Mouse (Mus musculus): ENCODE measurements around the gene Dgkh.
A peak's percentile ranks its signal among the peaks of the same experiment; 100 is the strongest.
"Not testable (repeated sequence)": the region's sequence is repeated elsewhere in the genome, so short reads cannot be mapped to it uniquely, and the experiment has no call there.

Dgkh gene

DNA sequence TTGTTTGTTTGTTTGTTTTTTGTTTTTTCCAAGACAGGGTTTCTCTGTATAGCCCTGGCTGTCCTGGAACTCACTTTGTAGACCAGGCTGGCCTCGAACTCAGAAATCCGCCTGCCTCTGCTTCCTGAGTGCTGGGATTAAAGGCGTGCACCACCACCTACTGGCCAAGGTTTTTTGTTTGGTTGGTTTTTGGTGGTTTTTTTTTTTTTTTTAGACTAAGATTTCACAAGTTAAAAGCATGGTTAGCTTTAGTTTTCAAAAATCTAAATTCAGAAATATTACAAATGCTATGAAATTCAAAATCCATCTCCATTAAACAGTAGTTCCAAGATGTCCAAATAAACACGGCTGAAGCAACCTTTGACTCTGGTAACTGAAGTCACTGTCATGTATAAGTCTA, 8.9 kb downstream of the Dgkh start:
- not testable (repeated sequence) for DNase-seq (ENCODE audit: low read depth, low spot score)

DNA sequence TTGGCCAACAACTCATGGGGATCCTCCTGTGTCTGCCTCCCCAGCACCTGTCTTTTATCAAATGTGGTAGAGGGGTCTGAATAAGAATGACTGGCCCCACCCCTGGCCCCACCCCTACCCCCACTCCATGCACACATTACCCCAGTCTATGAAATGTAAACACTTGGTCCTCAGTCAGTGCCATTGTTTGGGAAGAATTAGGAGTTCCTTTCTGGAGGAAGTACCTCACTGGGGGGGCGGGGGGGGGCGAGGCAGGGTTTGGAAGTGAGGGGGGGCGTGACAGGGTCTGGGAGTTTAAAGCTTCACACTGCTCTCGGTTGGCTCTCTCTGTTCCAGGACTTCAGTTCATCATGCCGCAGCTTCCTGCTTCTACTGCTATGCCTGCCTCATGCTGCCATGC, 10.5 kb downstream of the Dgkh start:
- peak; percentile 46 for DNase-seq (ENCODE audit: low read depth, low spot score)

DNA sequence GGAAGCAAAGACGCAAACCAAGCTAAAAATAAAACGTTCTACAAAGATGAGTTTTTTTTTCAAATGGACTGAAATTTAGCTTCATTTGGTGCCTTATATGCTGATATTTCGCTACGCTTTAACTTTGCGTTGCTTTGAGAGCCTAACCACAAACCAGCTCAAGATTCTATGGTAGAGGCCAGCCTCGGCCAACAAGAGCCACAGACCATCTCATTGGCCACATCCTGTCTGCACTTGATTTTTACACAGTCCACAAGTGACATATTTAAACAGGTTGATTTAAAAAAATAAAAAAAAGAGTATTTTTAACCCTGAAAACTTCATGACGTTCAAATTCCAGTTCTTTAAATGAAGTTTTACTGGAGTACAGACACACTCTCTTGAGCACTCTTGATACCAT, 16.5 kb downstream of the Dgkh start:
- no peak for DNase-seq (ENCODE audit: low read depth, low spot score)

DNA sequence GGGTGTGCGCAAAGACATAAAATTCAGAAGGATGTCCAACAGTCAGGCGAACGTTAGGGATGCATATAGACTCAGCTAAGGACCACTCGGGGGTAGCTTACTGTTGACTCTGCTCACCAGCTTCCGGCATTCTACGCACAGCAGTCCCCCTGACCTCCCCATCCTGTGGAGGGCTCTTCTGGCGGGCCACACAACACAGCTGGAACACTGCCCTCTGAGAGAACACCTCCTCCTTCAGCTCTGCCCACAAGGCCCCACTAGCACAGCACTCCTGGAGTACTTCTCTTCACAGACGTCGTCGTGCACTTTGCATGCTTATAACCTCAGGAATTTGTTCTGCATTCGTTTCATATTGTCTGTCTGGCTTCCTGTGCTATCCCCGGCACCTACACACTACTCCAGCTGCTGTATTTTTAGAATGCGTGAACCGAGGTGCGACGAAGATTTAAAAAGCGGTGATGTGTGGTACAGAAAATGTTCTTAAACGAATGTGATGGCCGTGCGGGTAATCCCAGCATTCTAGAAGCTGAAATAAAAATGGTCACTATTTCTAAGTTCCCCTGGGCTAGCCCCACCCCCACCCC, 19.9 kb downstream of the Dgkh start:
- DNase-seq (ENCODE audit: low read depth, low spot score) = no peak

DNA sequence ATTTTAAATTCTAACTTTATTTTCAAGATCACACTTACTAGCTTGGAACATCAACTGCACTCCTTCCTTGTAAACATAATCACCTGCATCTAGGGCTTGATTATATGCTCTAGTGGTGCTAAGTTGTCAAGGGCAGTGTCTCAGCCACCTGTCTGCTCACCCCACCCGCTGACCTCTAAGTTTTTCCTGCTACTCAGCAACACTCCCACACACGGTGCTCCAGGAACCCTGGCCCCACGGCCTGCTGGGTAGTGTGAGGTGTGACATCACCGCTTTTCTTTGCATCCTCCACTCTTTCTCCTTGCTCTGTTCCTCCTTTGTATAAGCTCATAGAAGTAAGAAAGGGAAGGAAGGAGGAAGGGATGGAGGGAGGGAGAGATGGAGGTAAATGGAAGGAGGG, 21.9 kb downstream of the Dgkh start:
- no peak for DNase-seq (ENCODE audit: low read depth, low spot score)

DNA sequence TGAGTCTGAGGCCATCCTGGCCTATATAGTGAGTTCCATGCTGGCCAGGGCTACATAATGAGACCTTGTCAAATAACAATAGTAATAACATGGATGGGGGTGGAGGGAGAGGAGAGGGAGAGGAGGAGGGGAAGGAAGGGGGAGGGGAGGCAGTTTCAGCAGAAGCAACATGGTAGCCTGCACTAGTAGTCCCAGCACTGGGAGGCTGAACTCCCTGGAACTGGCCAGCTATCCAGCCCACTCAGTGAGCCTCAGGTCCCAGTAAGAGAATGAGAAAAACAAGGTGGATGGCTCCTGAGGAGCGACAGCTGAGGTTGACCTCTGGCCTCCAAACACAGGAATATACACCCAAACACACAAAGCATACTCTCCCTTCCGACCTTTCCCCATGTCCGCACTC, 27.0 kb downstream of the Dgkh start:
- DNase-seq (ENCODE audit: low read depth, low spot score) = no peak

DNA sequence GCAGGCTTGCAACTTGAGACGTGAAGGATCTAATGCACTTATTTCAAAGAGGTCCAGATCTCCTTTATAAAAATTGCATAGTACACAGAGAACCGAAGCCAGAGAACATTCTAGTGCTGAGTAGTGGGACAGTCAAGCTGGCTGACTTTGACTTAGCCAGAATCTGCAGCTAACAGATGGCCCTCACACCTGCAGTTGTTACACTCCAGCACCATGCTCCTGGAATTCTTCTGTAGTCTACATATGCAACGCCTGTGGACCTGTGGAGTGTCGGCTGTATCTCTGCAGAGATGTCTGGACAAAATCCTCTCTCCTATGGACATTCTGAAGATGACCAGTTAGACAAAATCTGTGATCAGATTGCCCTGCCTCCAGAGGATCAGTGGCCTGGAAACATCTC, 28.6 kb downstream of the Dgkh start:
- DNase-seq (ENCODE audit: low read depth, low spot score) = no peak

DNA sequence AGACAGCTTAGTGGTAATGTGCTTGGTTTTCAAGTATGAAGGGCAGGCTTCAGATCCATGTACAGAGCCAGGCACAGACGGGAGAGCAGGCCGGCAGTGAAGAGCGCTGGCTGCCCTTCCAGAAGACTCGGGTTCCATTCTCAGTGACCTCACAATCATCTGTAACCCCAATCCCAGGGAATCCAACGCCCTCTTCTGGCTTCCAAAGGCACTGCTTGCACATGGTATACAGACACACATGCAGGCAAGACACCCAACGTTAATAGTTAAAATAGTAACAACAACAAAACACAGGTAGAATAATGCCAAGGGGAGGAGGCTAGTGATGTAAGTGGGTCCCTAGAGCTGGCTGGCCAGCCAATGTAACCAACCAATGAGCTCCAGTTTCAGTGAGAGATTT, 29.2 kb downstream of the Dgkh start:
- DNase-seq (ENCODE audit: low read depth, low spot score) = no peak

DNA sequence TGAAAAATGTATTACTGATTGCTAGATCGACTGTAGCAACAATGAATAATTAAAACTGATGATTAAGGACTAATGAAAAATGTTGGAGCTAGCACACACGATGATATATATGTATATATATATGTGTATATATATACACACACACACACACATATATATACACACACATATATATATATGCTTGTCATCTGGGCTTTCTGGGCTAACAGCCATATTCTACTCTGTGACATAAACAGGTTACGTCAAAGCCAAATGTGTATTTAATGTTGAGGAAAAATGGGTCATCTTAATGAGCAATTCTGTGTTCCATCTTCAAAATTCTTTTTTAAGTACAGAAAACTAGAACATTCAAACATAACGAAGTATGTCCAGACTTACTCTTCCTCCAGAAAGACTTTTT, 30.5 kb downstream of the Dgkh start:
- DNase-seq (ENCODE audit: low read depth, low spot score) = no peak

DNA sequence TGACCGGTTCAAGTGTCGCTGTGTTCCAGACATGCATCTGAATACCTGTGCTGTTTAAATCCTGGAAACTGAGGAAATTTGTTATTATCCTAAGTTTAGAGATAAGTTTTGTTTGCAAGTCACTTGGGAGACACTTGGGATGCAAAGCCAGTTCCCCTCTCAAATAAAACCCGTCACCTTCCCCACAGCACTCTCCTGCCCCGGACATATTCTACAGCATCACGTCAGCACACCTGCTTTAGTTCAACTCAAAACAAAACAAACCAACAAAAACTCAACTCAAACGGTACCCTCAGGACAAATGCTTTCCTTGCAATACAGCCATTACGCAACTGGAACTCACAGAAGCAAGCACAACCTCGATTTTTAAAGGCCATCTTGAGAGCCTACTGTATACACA, 31.1 kb downstream of the Dgkh start:
- no peak for DNase-seq (ENCODE audit: low read depth, low spot score)

DNA sequence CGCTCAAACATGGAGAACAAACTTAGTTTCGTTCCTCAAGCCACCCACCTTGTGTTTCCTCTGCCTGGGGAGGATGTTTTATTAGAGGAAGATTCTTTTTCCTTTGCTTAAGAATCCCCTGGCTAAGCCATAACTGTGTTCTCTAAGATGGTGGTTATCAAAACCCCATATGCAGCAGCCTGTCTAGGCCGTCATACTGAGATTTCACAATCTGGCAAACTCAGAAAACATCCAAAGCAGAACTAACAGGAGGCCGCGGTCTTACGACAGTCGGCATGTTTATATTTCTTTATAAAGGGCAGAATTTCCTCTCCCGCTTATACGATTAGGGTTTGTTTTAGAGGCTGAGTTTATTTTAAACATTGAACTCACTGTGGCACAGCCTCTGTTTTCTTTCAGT, 31.5 kb downstream of the Dgkh start:
- DNase-seq (ENCODE audit: low read depth, low spot score) = no peak

DNA sequence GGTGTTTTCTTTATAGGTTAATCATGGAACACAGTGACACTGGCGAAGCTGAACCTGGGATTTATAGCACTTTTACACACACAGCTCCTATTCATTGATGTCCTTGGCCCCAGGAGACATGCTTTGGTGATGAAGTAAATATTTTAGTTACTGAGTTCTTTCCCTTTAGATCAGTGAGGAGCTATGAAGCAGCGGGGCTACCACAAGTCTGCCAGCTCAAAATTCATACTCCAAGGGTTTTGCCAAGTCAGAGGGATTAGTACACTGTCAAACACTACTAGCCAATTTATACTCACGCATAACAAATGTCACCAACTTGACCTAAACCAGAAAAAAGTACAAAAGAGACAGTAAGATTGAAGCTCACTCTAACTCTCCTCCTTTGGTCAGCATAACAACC, 32.9 kb downstream of the Dgkh start:
- no peak for DNase-seq (ENCODE audit: low read depth, low spot score)

DNA sequence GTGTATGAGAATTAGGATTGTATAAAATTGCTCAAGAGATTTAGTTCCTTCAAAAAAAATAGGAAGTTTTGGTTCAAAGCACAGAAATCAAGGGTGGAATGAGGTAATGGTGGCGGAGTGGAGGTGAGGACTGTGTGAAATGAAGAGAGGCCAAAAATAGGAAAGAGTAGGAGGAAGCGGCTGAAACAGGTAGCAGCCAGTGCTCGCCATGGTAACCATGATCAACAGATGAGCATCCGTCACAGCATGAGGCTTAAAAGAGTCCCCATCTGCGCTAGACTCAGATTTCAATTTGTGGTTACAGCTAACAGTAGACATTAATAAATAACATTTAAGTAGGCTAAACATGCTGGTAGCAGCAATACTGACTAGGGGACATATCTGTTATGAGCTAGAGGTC, 33.4 kb downstream of the Dgkh start:
- DNase-seq (ENCODE audit: low read depth, low spot score) = peak; percentile 35

DNA sequence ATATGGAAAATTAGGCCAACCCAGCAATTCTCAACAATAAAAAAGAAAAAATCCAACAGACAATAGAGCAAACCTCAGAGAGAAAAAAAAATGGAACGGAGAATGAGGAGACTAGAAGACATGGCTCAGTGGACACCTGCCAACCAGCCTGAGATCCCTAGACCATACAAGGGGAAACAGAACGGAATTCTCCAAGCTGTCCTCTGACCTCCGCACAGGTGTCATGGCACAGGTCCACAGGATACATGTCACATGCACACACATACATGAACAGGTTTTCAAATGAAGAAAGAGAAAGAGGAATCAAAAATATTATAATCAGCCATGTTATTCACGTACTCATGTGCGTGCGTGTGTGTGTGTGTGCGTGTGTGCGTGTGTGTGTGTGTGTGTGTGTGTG, 38.5 kb downstream of the Dgkh start:
- DNase-seq (ENCODE audit: low read depth, low spot score) = no peak

DNA sequence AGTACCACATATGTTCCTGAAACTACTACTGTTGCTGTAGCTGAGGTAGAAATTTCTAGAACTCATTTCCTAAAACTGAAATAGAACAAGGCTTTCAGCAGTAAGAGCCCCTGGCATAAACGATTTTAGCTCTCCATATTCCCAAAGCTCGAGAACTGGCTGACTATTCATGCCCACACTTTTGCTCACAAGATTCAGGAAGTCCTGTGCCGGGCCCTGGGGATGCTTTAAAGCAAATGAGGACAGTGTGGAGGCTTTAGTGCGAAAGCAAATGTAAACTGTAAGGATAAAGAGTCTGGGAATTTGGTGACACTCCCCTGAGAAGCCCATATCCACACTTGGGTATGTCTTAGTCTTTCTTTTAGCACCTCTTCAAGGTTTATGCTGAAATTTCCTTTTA, 40.0 kb downstream of the Dgkh start:
- DNase-seq (ENCODE audit: low read depth, low spot score) = no peak

DNA sequence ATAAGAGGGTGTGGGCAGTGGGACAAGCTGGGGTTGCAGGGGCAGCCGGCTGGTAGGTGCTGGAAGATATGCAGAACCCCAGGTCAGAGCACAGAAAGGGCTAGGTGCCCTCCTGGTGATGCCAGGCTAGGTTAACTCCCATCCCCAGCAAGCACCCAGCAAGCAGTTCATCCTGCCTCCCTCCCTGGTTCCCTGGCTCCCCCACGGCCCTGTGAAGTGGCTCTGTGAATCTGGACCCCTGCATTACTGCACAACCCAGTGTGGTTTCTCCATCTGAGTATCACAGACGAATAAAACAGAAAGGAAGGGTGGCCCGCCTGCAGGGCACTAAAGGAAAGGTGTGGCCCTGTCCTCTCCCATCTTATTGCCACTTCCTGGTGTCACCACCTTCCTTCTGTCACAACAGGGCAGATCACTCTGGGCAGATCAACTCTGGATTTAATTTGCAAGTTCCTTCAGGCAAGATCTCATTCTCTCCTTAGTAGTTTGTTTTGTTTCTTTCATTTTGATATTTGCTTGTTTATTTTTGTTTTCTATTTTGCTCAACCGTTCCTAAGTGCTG, 40.6 kb downstream of the Dgkh start:
- no peak for DNase-seq (ENCODE audit: low read depth, low spot score)

DNA sequence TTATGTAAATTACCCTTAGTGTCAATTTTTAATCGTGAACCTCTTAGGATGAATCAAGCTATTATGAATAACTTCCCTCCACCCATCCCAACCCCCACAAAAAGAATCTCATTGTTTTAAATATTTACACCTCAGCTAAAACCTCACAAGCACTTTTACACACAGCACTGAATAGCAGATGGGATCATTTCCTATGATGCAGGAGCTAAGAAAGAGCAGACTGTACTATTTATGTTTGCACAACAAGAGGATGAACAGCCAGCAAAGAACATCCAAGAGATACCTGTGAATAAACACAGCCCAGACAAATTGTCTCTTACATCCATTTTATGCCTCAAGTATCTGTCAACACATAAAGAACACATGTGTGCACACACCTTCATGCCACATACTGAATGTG, 41.7 kb downstream of the Dgkh start:
- no peak for DNase-seq (ENCODE audit: low read depth, low spot score)

DNA sequence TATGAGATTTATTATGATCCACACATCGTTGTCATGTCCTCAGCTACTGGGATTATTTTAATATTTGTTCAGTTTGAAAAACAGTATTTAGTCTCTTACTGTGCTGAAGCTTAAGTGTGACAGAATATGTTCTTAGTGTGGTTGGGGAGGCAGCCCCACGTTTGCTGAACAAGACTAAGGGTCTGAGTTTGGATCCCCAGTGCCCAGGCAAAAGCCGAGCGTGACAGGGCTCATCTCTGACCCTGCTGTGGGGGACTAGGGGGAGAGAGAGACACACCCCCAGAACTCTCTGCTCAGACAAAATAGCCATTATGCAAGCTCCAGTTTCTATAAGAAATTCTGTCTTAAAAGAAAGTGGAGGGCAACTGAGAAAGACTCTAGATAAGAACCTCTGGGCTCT, 42.2 kb downstream of the Dgkh start:
- DNase-seq (ENCODE audit: low read depth, low spot score) = no peak

DNA sequence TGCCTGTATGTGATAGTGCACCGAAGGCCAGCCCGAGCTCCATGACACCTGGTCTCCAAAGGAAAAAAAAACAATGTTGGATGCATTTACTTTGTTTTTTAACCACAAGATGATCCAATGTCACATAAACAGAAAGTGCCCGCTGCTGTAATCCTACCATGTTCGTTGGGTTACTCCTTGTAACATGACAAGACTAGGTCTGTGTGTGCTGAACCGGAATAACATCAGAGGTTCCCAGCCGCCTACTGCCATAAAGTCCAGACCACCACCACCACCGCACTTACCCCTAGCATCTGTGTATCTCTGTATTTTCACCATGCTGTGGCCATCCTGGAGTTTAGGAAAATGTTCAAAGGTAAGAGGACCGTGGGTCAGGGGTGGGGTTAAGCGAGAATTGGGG, 42.6 kb downstream of the Dgkh start:
- DNase-seq (ENCODE audit: low read depth, low spot score) = no peak

DNA sequence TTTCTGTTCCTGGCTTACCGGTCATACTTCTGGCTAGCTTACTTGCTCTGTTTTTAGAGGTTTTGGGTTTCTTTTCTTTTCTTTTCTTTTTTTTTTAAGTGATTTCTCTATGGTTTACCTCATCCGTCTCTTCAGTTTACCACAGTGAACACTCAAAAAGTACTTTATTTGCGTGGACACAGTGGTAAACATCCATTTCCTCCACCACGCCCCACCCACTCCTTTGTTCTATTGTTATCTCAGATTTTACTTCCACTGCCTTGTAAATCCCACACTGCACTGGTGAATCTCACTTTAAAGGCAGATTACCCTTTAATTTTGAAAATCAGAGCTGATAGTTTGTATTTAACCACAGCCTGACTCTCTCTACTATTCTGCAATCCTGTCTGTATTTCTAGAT, 44.9 kb downstream of the Dgkh start:
- no peak for DNase-seq (ENCODE audit: low read depth, low spot score)

DNA sequence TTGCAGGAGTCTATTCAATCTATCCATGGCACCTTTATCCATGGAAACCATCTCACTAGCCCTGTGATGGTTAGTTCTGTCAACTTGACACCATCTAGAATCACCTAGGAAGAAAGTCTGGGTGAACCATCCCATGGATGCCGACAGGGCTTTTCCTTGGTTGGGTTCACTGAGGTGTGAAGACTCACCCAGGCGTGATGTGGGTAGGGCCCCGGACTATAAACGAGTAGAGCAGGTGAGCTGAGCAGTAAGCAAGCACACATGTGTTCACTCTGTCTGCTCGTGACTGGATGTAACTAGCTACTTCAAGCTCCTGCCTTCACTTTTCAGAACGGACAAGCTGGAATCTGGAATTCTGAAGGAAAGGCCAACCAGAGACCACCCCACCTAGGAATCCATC, 45.9 kb downstream of the Dgkh start:
- no peak for DNase-seq (ENCODE audit: low read depth, low spot score)

DNA sequence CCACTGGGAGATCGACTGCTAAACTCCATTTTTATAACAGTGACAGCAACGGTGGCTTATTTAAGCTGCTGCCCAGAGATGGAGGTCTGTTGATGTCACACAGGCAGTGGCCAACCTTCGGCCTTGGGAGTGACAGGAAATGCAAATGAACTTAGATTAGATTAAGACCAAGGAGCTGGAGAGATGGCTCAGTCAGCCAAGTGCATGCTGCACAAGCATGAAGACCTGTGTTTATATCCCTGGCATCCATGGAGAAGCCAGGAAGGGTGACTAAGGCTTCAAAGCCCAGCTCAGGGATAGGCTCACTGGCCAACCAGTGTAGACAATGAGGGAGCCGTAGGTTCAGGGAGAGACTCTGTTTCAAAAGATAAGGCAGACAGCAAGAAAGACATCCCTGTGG, 48.4 kb downstream of the Dgkh start:
- DNase-seq (ENCODE audit: low read depth, low spot score) = no peak

DNA sequence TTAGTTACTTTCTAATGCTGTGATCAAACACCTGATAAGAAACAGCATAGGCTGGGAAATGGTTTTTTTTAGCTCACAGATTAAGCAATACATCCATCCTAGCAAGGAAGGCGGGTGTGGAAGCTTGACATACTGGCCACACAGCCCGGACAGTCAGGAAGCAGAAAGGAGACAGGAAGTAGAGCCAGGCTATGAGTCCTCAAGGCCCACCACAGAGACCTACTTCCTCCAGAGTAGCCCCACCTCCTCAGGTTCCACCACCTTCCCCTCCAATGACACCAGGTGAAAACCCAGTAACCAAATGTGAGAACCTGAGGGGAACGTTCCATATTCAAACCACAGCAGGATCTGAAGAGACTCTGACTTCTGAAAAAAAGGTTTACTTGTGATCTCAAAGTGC, 53.6 kb downstream of the Dgkh start:
- no peak for DNase-seq (ENCODE audit: low read depth, low spot score)

DNA sequence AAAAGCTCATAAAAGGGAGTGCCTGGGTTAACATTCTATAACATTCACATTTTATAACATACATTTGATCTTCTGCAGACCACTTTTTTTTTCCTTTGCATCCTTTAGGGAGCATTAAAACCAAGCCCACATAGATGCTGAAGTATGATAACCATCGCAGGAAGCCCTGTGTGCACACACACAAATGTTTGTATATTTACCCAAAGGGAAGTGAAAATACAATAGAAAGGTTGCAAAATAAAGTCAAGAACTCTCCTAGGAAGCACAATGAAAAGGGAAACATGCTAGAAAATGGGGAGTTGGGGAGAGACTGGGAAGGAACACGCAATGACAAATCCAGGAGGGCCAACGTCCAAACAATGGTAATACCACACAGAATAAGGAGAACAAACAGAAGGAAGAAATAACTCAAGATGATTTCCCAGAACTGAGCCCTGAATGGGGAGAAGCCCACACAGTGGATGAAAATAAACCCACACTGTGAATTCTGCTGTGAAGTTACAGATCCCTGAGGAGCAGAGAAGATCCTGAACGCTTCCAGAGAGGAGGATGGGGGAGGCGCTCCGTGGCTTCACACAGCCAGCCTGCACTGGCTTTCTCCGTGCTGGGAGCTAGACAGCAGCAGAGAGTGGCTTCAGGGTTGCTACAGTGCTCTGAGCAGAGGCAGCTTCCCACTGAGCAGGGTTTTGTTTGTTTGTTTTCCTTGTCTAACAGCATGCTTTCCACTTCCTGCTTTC, 54.6 kb downstream of the Dgkh start:
- no peak for DNase-seq (ENCODE audit: low read depth, low spot score)

Measured in ZHBTc4 (cell line).